In genomic region chr8:69740763-69741162, GRCm38 (mm10) we compare ENCODE assay signal across 28 mouse cellular contexts. TPM values are rescaled to one million over a fixed set of nuclear protein-coding genes. Genes with fewer than 3 reads are reported as not detected.
"Had no signal": no experiment of that assay in that cellular context is flagged by ENCODE, and none has a peak within 500 bp of the region (broad histone marks: within the 10 kb centered on the region; RNA-seq: fewer than 3 reads in every experiment).

No protein-coding gene starts in this region.

- DNase-seq: gastrocnemius, postnatal 14 days; gastrocnemius, postnatal 36 days; heart, adult 18-20 months; heart, postnatal 14 days; heart, postnatal 36 days; kidney, adult 11 months; kidney, adult 2 months; kidney, adult 9 months; kidney, postnatal 14 days; kidney, postnatal 36 days; layer of hippocampus, adult 9-11 months; layer of hippocampus, postnatal 36 days; left cerebral cortex, postnatal 4 days had no signal

- H3K4me1 ChIP-seq: heart, embryonic 10.5 days; heart, embryonic 13.5 days; heart, embryonic 15.5 days; hindbrain, embryonic 13.5 days; hindbrain, embryonic 15.5 days; kidney, embryonic 15.5 days; limb, embryonic 13.5 days; limb, embryonic 15.5 days had no signal

- H3K4me2 ChIP-seq: heart, embryonic 13.5 days; heart, embryonic 15.5 days; hindbrain, embryonic 13.5 days; hindbrain, embryonic 15.5 days; kidney, embryonic 15.5 days; limb, embryonic 13.5 days; limb, embryonic 15.5 days; liver, embryonic 12.5 days had no signal

- H3K27me3 ChIP-seq: heart, embryonic 13.5 days; heart, embryonic 15.5 days; hindbrain, embryonic 13.5 days; hindbrain, embryonic 15.5 days; kidney, embryonic 15.5 days; limb, embryonic 13.5 days; limb, embryonic 15.5 days; liver, embryonic 12.5 days had no signal

- ATAC-seq: hindbrain, postnatal 0 days; liver, embryonic 12.5 days had no signal

- H3K9me3 ChIP-seq: heart, embryonic 10.5 days; heart, embryonic 13.5 days; heart, embryonic 15.5 days; hindbrain, embryonic 13.5 days; hindbrain, embryonic 15.5 days; kidney, embryonic 15.5 days; limb, embryonic 13.5 days; limb, embryonic 15.5 days; liver, embryonic 12.5 days had no signal

- H3K9ac ChIP-seq: heart, embryonic 13.5 days; heart, embryonic 15.5 days; hindbrain, embryonic 13.5 days; hindbrain, embryonic 15.5 days; kidney, embryonic 15.5 days; limb, embryonic 13.5 days; limb, embryonic 15.5 days; liver, embryonic 12.5 days; liver, embryonic 14.5 days had no signal

- H3K27ac ChIP-seq: heart, embryonic 10.5 days; heart, embryonic 13.5 days; heart, embryonic 15.5 days; hindbrain, embryonic 13.5 days; hindbrain, embryonic 15.5 days; hindbrain, postnatal 0 days; kidney, embryonic 15.5 days; kidney, postnatal 0 days; limb, embryonic 13.5 days; limb, embryonic 15.5 days; liver, embryonic 12.5 days; liver, embryonic 14.5 days had no signal

- H3K4me3 ChIP-seq: heart, embryonic 10.5 days; heart, embryonic 13.5 days; heart, embryonic 15.5 days; hindbrain, embryonic 13.5 days; hindbrain, embryonic 15.5 days; kidney, embryonic 15.5 days; limb, embryonic 13.5 days; limb, embryonic 15.5 days; liver, embryonic 12.5 days had no signal

RNA-seq across cellular contexts. Expression of gene Gm20422, which starts 33.9 kb away (rescaled TPM):
- polyA plus RNA-seq: gonadal fat pad, adult 2 months; hindbrain, embryonic 15.5 days; kidney, embryonic 15.5 days; limb, embryonic 11.5 days; limb, embryonic 15.5 days; liver, adult 2 months; liver, embryonic 12.5 days had no signal
